Mouse (Mus musculus) heart, postnatal 14 days (tissue): ENCODE data around the gene Calu. TPM values are rescaled to one million over a fixed set of nuclear protein-coding genes. Genes with fewer than 3 reads are reported as not detected.
"Not testable (repeated sequence)": the region's sequence is repeated elsewhere in the genome, so short reads cannot be mapped to it uniquely, and the experiment has no call there.

ENCODE experiments used
- DNase-seq, 2 experiments: peaks; one replicate each; pipeline ENCODE4 v3.0.0; 2021 to 2022
- intact Hi-C: fragments of 180-260 bp; cut with DNase I; formaldehyde crosslinking; loops from one replicate; pipeline ENCODE4 v1.15.1; 2025
- total RNA-seq, 2 experiments: library from RNA; stranded (reverse); gene quantifications; 2 replicates each; pipeline ENCODE4 v1.2.3; 2021

Gene Calu
- total RNA-seq, 2 experiments from 2014 or later, result 262 TPM

DNA sequence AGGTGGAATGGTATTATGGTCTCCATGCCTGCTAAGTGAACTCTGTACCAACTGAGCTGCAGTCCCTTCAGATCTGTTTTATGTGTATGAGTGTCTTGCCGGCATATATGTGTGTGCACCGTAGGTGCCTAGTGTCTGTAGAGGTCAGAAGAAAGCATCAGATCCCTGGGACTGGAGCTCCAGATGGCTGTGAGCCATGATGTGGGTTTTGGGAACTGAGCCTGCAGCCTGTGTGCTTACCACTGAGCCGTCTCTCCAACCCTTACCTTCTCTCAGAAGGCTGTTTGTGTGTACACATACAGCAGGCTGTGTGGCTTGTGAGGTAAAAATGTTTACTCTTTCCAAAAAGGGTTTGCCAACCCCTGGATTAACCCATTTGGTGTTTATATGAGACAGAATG is 11.5 kb downstream of the Calu start:
- peak in 1 of 2 experiments; percentile 28 for DNase-seq
- intact Hi-C loops, result no loop called here

DNA sequence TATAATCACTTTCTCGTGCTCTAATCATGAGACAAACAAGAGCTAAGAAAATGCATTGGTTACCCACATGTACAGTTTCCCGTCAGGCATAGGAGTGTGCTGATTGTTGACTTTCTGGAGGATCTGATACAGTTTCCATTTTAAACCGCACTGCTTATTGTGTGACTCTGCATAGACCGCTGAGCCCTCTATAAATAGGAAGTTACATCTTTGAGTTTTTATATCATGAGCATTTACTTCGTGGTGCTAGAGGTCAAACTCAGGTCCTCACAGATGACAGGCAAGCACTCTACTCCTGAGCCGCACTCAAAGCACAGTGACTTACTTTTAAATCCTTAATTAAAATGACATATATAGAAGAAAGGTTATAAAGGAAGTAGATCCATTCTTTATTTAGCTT is 12.3 kb downstream of the Calu start:
- intact Hi-C loops, result no loop called here
- no peak for DNase-seq

DNA sequence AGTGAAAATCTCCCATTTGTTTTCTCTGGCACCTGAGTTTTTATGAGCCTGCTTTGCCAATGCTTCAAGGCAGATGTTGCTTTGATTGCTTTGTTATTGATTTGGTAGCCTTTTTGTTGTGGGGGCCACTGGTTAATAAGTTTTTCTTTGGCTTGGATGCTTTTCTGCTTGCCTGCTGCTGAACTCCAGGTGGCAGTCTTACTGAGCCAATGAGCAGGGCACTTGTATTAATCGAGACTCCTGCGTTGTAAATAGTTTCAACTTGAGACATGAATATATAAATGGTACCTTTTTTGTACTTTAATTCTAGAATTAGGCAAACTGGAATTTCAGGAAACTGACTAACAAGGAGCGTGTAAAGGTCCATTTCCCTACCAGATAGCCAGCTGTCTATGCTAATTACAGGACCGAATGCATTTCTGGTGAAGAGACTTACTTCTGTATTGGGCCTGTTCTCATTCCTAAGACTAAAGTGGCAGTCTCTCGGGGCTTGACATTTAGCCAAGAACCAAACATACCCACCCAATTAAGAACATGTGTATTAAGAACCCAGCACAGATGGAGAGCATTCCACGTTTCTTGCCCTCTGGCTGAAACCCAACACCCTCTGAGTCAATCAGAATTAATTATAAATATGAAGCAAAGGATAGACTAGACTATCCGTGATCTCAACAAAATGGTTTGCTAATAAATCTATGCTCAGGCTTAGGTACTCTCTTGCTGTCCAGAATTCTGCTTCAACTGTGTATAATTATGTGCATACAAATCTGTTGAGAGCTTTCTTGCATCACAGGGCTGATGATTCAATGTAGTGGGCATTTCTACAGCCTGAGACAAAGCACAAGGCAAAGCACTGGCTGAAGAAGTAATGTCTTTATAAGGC is 14.6 kb downstream of the Calu start:
- intact Hi-C loops, result no loop called here
- DNase-seq, result no peak

DNA sequence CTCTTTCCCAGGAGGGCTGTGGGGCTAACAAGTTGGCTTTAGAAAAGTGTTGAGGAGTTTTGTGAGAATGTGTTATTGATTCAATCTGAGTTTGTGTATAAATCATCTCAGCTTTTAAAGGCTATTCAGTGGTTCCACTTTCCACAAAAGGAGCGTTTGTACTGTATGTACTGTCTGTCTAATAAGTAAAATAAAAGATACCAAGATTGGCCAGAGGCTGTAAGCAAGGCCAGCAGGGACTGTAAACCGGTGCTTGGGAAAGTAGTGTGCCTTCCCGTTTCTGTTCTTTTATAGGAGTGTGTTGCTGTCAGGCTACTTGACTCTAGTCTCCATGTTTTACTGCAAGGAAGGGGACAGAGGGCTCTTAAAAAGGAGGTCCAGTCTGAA is 15.3 kb downstream of the Calu start:
- intact Hi-C loops, result no loop called here

DNA sequence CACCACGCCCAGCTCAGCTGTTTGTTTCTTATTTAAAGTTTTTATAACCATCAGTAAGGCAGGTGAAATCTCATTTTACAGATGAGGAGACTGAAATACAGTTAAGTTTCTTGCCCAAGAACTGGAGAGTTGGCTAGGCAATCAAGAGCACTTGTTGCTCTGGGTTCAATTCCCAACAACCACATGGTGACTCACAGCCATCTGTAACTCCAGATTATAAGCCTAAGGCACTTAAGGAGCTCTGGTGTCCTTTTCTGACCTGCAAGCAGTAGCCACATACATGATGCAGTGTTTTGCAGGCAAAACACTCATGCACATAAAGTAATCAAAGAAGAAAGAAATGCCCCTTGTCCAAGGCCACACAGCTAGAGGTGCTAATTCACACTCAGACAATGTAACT is 17.4 kb downstream of the Calu start:
- intact Hi-C loops, result loop anchor here (5.0 kb wide), 1 partner anchor 117 kb away; no protein-coding TSS in a partner anchor
- no peak for DNase-seq

More for the DNA sequence above, 15.3 kb downstream of the Calu start:
- DNase-seq, result no peak

DNA sequence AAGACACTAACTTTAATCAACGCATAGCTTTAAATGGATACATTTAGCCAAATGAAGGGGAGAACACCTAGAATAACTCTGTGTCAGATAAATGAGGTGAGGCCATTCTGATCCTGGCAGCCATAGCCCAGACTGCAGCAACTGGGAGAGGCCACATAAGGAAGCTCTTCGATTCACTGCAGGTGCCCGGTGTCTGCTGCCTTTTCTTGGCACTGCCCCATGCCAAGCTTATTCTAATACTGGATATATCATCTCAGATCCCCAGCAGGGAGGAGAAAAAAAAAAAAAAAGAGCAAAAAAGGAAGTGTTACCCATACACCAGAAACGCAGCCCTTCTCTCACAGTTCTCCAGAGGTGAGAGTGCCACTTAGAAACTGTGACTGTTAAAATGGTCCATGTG is 29.5 kb downstream of the Calu start:
- DNase-seq, result no peak
- intact Hi-C loops, result no loop called here

DNA sequence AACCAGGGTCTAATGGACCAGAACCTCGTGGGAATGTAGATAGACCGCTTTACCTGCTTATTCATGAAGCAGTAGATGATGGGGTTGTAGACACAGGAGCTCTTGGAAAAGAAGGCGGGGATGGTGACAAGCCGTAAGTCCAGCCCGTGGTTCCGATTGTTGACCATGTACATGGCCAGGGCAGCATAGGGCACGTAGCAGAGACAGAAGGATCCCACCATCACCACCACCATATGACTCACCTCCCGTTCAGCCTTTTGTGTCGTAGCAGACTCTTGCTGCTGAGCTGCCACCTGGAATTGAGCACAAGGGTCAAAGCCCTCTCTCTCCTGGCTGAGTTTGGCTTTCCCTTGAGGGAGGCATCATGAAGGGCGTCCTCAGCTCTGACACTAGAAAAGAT is 30.8 kb downstream of the Calu start:
- DNase-seq, result no peak
- intact Hi-C loops, result no loop called here

DNA sequence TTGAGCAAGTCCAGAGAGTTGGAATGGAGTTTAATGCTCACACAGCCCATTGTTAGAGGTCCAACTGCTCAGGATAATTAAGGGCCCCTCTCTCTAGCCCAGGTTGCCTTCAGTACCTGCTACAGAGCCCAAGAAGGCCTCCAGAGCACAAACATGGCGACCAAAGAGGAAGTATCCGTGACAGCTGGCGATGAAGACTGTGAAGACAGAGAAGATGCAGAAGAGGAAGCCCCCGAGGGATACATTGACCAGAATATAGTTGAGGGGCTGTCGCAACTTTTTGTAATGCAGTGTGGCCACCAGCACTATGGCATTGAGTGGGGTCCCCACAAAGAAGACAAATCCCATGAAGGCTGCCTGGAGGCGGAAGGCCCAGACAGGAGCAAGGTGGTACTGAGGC is 32.1 kb downstream of the Calu start:
- intact Hi-C loops, result no loop called here
- DNase-seq, result no peak

DNA sequence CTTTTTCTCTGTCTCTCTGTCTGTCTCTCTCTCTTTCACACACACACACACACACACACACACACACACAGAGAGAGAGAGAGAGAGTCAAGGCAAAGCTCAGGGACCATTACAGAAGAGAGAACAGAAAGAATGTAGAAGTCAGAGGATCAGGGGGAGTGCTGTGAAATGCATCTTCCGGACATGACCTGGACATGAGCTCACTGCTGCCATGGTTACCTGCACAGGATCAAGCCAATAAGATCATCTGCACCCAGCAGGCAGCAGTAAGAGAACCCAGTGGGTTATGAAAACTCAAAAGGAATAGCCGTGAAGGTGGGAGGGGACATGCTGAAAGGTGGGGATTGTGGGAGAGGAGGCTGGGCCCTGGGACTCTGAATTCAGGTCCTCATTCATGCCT is 34.6 kb downstream of the Calu start:
- no peak for DNase-seq
- intact Hi-C loops, result no loop called here

DNA sequence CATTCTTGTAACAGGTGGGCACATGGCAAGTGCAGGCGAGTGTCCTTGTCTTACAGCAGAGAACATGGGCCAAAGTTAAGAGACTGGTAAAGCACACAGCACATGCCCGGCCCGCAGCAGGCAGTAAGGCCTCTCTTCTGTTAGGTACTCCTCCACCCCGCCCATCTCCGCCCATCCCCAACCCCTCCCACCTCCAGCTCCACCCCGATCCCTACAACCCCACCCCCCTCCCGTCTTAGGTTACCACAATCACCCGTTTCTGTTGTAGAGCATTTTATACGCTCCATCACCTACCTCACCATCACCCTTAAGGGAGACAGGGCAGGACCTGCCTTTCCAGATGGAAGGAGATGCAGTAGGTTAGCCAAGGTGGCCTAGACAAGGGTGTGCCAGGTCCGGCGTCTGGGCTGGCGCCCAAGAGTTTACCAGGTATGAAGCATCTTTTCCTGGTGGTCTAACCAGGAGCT is 40.2 kb downstream of the Calu start, which contains the start of gene Opn1sw:
TSS of gene Opn1sw (minus strand) at position 417 of the 467 bp plus-strand sequence.
- intact Hi-C loops, result no loop called here
- no peak for DNase-seq

DNA sequence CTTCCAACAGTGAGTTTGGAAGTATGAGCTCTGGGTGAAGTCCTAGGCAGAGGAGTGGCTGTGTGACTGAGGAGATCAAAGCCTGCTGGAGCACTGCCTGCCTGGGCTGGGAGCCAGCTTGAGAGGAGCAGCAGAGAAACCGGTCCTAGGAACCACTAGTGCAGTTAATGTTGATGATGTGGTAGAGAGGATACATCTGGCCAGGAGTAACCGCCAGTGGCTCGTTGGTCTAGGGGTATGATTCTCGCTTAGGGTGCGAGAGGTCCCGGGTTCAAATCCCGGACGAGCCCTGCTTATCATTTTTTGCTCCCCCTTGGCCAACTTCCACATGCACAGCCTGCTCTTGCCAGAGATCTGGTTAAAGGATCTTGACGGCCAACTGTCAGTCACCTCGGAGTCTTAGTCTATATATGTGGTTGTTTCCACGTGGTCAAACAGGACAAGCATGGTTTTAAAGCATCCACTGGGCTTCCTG is 40.8 kb downstream of the Calu start:
- peak; percentile 93 to 95 for DNase-seq
- intact Hi-C loops, result no loop called here

DNA sequence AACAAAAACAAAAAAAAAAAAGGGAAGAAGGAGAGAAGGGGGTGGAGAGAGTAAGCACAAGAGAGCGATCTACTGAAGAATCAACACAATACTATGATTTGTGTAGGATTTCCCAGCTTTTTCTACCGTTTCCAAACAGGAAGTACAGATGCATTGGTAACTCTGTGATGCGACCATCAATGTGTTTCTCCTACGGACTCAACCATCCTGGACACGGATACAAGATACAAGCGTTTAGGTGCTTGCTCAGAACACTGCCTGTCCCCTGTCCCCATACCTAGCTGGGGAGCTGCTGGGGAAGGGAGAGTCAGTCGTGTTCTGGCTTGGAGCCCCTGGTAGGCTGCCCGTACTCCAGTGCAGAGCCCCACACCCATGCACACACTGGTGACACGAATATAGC is 41.6 kb downstream of the Calu start:
- DNase-seq, result peak in 1 of 2 experiments; percentile 11
- intact Hi-C loops, result no loop called here

DNA sequence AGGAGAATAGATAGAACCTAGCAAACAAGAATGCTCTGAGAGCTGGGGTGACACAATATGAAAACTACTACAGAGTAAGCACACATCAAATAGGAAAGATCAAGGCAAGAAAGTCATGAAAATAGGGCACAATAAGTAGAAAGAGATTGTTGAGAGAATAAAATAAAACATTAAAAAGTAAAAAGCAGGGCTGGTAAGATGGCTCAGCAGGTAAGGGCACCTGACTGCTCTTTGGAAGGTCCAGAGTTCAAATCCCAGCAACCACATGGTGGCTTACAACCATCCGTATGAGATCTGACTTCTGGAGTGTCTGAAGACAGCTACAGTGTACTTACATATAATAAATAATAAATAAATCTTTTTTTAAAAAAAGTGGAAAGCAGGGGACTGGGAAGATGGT is 42.6 kb downstream of the Calu start:
- not testable (repeated sequence) for DNase-seq
- intact Hi-C loops, result loop anchor here (2.0 kb wide), 1 partner anchor 260 kb away; no protein-coding TSS in a partner anchor

DNA sequence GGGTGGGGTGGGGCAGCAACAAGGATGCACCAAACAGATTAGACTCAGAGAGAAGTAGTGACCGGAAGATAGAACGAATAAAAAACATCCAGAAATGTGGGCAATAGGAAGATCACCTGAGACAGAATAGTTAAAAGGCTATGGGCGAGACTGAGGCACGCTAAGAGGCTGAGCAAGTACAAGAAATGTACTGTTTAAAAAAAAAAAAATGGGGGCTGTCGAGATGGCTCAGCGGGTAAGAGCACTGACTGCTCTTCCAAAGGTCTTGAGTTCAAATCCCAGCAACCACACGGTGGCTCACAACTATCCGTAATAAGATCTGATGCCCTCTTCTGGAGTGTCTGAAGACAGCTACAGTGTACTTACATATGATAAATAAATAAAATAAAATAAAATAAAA is 43.4 kb downstream of the Calu start:
- intact Hi-C loops, result loop anchor here (2.0 kb wide), 1 partner anchor 260 kb away; no protein-coding TSS in a partner anchor
- not testable (repeated sequence) for DNase-seq

DNA sequence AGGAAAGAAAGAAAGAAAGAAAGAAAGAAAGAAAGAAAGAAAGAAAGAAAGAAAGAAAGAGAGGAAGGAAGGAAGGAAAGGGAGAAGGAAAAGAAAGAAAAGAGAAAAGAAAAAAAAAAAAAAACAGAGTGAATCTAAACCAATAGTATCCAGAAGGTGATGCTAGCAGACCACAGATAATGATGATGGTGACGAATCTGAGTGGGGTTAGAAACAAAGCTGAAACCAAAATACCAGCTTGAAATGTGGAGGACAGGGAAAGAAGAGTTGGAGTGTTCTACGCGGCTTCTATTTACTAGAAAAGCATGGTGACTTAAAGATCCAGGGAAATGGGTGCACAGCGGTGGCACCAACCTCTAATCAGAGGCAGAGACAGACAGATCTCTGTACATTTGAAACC is 43.9 kb downstream of the Calu start:
- no peak for DNase-seq
- intact Hi-C loops, result loop anchor here (2.0 kb wide), 1 partner anchor 259 kb away; no protein-coding TSS in a partner anchor

DNA sequence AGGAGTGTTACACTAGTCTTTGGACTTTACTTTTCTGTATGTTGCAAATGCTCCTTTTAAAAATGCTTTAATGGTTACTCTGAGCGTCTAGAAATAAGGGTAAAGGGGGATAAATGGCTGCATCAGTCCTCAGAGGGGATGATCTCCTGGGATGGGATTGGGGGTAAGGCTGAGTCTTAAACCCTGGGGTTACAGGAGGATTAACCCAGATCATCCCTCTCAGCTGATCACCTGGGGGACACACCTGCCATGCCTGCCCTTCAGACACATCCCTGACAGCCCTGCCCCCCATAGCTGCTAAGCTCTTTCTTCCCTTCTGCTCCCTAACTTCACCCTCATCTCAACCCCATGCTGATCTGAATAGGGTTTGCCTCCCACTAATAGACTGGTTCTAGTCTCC is 46.4 kb downstream of the Calu start:
- DNase-seq, result no peak
- intact Hi-C loops, result no loop called here

DNA sequence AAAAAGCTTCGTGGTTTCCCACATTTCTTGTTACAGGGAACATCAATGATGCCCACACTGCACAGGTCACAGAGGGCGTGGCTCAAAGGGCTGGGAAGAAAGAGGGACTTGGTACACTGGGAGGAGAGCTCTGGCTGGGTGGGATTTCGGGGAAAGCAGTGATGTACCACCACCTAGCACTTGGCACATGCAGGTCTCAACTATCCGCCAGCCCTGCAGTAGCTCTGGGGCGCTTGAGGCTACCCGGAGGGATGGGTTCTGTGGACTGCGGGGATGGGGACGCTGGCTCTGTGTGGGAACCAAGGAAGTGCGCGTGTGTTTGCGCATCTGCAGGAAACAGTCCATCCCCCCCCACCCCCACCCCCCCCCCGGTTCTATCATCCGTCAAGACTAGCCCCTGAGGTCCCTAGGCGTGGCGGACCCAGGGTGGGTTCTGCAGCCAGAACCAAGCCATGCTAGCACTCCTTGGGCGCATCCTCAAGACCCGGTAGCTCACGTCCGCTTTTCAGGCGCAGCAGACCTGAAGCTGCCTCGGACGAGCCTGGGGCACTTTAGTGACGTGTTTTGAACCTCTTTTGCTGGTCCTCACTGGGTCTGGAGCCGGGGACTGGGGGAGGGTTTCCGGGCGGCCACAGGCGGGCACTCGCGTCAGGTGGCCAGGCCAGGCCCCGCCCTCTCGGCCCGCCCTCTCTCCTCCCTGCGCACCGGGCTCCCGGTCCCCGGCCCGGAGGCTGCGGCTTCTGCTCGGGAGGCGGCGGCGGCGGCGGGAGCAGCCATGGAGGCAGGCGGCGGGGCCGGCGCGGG is 48.2 kb downstream of the Calu start, which contains the start of gene Ccdc136:
TSS of gene Ccdc136 (plus strand) at position 400 of the 804 bp plus-strand sequence.
- peak; percentile 75 to 79 for DNase-seq
- intact Hi-C loops, result loop anchor here (2.0 to 5.0 kb wide), 2 partner anchors 35 to 91 kb away; no protein-coding TSS in a partner anchor

DNA sequence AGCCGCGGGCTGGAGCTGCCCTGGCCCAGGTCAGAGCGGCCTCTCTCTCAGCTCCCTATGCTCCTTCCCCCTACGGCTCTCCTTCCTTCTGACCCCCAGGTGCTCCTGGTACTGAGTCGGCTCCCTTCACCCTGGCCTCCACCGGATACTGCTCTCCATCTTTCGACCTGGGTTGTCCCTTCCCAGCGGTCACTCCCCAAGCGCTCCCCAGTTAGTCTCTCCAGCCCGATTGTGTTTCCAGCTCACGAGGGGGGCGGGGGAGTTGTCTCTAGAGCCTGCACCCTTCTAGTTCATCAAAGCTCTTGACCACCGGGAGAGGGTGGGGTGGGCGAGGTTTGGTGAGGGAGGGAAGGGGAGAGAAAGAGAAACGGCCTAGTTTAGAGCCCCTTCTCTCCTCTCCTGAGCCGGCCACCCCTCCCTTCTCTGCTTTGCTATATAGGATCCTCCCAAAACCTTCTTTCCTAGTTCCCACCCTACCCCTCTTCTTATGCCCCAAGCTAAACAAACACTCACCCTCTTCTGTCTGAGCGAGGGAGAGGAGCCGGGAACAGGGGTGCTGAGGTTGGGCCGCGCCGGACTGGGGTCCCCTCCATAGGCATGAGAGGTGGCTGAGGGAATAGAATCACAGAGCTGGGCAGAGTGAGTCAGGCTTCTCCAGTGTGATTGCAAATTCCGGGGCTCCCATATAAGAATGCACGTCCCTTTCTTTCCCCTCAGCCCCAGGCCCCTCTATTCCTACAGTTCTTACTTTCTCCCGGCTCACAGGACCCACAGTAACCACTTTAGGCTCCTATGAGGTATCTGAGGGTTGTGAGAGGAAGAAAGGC is 49.1 kb downstream of the Calu start:
- intact Hi-C loops, result loop anchor here (2.0 to 5.0 kb wide), 2 partner anchors 34 to 90 kb away; no protein-coding TSS in a partner anchor
- peak in 1 of 2 experiments; percentile 18 for DNase-seq

DNA sequence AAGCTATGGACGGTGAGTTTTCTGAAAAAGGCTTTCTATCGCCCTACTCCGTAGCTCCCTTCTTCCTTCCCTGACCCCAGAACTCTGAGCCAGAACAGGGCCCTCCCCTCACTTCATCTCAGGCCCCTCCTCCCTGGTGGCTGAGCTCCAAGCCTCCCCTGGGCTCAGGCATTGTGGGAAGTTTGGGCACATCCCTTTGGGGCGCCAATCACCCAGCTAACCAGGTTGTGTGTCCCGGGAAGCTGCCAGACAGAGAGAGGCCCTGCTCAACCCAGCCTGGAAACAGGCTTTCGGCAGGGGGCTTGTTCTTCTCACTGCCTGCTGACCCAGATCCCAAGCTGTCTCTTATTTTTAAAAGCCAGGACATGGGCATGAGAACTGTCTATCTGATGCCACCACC is 49.7 kb downstream of the Calu start:
- intact Hi-C loops, result loop anchor here (2.0 to 5.0 kb wide), 2 partner anchors 33 to 90 kb away; no protein-coding TSS in a partner anchor
- no peak for DNase-seq

DNA sequence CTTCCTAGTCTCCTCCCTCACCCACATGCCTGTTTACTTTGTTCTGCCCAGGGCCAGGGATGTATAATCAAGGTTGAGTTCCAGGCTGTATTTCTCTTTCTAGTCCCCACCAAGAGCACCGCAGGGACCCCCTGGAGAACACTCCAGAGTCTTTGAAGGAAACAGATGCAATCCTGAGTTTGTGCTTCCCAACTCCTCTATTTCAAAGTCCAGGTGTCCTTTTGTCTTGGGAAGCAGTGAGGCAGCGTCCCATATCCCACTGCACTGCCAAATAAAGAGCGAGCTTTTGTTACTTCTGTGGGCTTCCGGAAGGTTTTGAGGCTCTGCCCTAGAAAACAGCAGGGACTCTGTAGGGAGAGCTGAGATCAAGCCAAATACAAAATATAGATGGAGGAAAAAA is 52.0 kb downstream of the Calu start:
- intact Hi-C loops, result loop anchor here (5.0 kb wide), 1 partner anchor 87 kb away; no protein-coding TSS in a partner anchor
- DNase-seq, result no peak
